Mouse (Mus musculus): Measurements from ENCODE around the gene Scn9a.

The Scn9a gene

DNA sequence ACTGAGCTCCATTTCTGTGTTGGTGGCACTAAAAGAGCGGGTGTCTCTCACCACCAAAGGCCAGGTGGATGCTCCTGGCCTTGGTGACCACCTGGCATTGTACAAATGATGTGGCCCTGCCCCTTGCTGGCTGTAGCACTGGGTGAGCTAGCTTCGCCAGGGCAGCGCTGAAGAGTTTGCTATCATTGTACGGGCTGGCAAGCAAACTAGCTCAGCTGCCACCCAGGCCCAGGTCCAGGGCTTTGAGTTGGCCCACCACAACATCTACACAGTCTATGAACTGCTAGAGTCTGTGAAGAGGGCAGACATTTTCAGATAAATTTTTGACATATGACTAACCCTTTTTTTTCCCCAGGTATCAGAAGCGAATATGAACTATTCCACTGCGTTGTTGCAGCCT is 170.8 kb downstream of the Scn9a start:
- no peak for DNase-seq (ENCODE audit: low read depth, low spot score)

DNA sequence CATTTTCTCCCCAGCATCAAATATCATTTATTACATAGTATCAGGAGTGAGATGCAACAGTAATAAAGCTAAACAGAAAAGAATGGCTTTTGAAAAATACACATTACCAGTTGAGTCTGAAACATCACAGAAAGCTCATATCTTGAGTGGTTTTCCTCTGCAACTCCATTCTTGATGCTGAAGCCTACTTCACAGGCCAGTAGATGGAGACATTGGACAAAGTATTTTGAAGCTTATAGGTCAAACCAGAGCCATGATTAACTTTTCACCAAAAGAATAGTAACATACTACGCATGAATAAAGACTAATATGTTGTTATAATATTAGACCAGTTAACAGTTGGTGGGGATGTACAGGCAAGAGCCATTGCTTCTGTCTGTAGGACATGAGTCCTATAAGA is 172.3 kb downstream of the Scn9a start:
- no peak for DNase-seq (ENCODE audit: low read depth, low spot score)

DNA sequence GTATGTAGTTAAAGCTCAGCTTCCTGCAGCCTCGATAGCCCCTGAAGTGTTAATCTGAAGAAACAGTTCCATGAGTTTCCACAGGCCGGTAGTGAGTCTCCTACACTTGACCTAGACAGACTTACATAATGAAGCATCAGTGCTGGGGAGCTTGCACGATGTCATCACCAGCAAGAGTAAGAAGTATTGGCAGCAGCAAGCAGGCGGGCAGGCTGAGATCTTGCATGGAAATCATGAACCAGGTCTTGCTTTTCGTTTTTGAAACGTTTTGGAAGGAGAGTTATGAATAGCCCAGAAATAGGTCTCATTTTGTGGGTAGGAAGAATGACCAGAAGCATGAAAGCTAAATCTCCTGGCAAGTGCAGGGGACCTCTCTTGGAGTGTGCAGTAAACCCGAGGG is 194.1 kb downstream of the Scn9a start, which contains the start of gene Scn1a:
Gene Scn1a (minus strand): TSS at position 130 of the 400 bp plus-strand sequence.
- DNase-seq (ENCODE audit: low read depth, low spot score) = no peak

DNA sequence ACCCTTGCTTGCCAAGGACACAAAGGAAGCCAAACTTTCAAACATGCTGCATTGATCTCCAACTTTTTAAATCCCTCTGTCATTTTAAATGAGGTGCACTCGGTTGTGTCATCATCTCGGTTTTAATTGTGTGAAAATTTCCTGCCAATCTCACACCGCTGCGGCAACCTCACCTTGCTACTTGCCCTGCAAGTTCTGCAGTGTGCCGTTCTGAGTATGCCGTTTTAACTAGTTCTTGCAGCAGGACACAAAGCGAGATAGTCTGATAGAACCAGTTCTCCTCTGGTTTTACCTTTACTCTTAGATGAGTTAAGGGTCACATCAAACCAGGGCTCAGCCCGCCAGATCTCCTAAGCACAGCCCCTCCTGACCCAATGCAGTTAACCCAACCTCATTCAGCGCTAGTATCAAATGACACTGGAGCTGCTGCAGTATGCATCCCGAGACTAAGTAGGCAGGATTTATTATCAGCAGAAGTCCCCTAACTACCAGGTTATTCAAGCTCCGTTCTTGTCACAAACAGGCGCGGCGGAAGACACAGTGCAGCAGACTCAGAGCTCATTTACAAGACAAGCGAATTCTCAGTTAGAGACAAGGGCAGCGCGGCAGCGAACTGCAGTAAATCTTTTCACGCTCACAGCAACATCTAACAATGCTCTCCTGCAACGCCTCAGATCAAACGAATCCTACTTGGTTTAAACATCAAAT is 194.8 kb downstream of the Scn9a start:
- DNase-seq (ENCODE audit: low read depth, low spot score) = no peak

DNA sequence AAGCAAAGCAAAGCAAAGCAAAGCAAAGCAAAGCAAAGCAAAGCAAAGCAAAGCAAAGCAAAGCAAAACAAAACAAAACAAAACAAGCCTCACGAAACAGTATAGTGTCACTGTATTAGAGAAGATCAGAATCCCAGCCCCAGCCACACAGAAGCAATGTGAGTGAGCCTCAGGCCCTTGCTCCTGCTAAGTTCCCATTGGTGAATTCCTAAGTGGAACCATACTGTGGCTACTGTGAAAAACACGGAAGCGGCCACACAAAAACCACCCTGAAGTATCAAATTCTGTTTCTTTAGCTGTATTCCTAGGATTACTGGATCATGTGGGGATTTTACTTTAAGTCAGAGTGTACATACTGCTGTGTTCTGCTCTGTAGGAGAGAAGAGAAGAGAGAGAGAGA is 198.5 kb downstream of the Scn9a start:
- no peak for DNase-seq (ENCODE audit: low read depth, low spot score)

Data from CD4-positive, CD25-positive, alpha-beta regulatory T cell, adult 2 months (primary cell).